Mouse (Mus musculus) bone marrow, adult 2 months (tissue): ENCODE data around the gene Vmp1. TPM values are rescaled to one million over a fixed set of nuclear protein-coding genes. Genes with fewer than 3 reads are reported as not detected.

Source experiments
- H3K27ac ChIP-seq: fragments of 200-500 bp; 2 replicates; pipeline ENCODE4 v1.5.1; 2012; ENCODE audit warnings: low read depth, mild to moderate bottlenecking, control low read depth, inconsistent platforms, low read length; ENCODE audit not compliant: control insufficient read depth, poor library complexity, insufficient read depth
- H3K4me1 ChIP-seq: fragments of 200-500 bp; 2 replicates; pipeline ENCODE4 v1.6.1; 2011; ENCODE audit warnings: low read length; ENCODE audit not compliant: control insufficient read depth, insufficient read depth
- H3K4me3 ChIP-seq: fragments of 200-500 bp; replicated peaks from 2 replicates; pipeline ENCODE3; 2011; ENCODE audit warnings: mild to moderate bottlenecking, low read depth, low read length, control low read depth; ENCODE audit not compliant: control insufficient read depth
- CTCF ChIP-seq: fragments of 200-500 bp; IDR thresholded peaks from 2 replicates; pipeline ENCODE4 v1.5.1; 2011; ENCODE audit warnings: low read length, control low read depth; ENCODE audit not compliant: control insufficient read depth, insufficient read depth
- POLR2A ChIP-seq: fragments of 200-500 bp; IDR thresholded peaks from 2 replicates; pipeline ENCODE4 v1.6.1; 2011; ENCODE audit warnings: low read depth, mild to moderate bottlenecking, control low read depth, low read length, borderline replicate concordance; ENCODE audit not compliant: control insufficient read depth
- WGBS: fragments of 180-500 bp; shearing (Covaris S2); methylation state at CpG from one replicate; pipeline ENCODE4 v1.1.7; 2018; 5-methylcytosine and 5-hydroxymethylcytosine counted together
- polyA plus RNA-seq: library from polyadenylated mRNA; stranded (reverse); fragments of >200 nt; gene quantifications from 2 replicates; pipeline ENCODE4 v1.2.4, GENCODE M21; 2011; ENCODE audit warnings: low replicate concordance; ENCODE audit not compliant: missing spikeins, insufficient read depth, insufficient read length

Vmp1 gene
- polyA plus RNA-seq, 1 experiment: 88.4 TPM

- H3K4me3 ChIP-seq: peak overlapping the region; percentile 75
- WGBS: 44% methylated on average over 7 of the region's 7 CpGs
- no peaks in the 10 kb centered on the region; the same call in 1 of the 2 replicates for H3K4me1 ChIP-seq
- no peak for TF ChIP-seq POLR2A
- no peak for TF ChIP-seq CTCF
- no peak overlapping the region; the same call in 1 of the 2 replicates for H3K27ac ChIP-seq
Measured at GRCm38 (mm10) chr11:86682861-86683260, 775 bp downstream of the Vmp1 start.

GRCm38 (mm10) chr11:86681423-86681822 is 2.2 kb downstream of the Vmp1 start:
- 70% methylated on average over 3 of the region's 3 CpGs for WGBS
- no peaks in the 10 kb centered on the region; the same call in 1 of the 2 replicates for H3K4me1 ChIP-seq
- no peak overlapping the region for H3K27ac ChIP-seq
- TF ChIP-seq POLR2A (no peak), CTCF (no peak)
- H3K4me3 ChIP-seq: no peak overlapping the region

- Histone ChIP-seq H3K27ac (no peak overlapping the region), H3K4me1 (no peaks in the 10 kb centered on the region; the same call in 1 of the 2 replicates)
- TF ChIP-seq CTCF (no peak), POLR2A (no peak)
Measured at GRCm38 (mm10) chr11:86680729-86681128, 2.9 kb downstream of the Vmp1 start.

DNA sequence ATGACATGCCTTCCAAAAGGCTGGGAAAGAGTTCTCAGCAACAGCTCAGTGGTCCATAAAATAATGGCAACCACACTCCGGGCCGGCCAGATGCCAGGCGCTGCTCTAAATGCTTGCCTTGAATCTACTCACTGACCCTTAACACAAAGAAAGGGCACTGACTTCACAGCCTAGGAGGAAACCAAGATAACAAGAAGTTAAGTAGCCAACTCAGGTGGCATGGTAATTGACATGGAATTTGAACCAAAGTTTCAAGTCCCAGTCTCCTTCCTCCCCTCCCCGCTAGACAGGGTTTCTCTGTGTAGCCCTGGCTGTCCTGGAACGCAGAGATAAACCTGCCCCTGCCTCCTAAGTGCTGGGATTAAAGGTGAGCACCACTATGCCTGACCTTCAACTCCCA is 4.7 kb downstream of the Vmp1 start:
- 92% methylated on average over 5 of the region's 5 CpGs for WGBS
- Histone ChIP-seq H3K27ac (no peak overlapping the region), H3K4me3 (no peak overlapping the region), H3K4me1 (no peaks in the 10 kb centered on the region)
- TF ChIP-seq CTCF (no peak), POLR2A (no peak)

More at GRCm38 (mm10) chr11:86680729-86681128, 2.9 kb downstream of the Vmp1 start:
- no peak overlapping the region for H3K4me3 ChIP-seq
- 92% methylated on average over 3 of the region's 3 CpGs for WGBS

DNA sequence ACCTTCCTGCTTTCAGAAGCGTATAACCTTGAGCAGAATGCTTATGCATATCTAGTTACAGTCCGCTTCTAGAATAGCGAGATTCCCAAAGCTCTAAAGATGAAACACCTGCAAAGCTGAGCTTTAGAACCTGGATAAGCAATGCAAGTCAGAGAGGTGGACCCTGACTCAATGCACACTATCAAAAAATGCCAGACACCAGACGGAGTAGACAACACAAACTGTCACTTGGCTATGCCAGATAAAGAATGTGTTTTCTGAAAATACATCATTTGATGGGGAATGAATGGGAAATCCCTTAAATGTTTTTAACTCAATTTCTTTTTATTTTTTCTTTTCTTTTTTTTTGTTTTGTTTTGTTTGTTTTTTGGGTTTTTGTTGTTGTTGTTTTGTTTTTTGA is 8.1 kb downstream of the Vmp1 start:
- no peaks in the 10 kb centered on the region for H3K4me1 ChIP-seq
- H3K27ac ChIP-seq: no peak overlapping the region

GRCm38 (mm10) chr11:86672772-86673171 is 10.9 kb downstream of the Vmp1 start:
- TF ChIP-seq POLR2A (no peak), CTCF (no peak)
- WGBS: 62% methylated on average over 3 of the region's 3 CpGs
- H3K4me3 ChIP-seq: no peak overlapping the region
- H3K4me1 ChIP-seq: peaks cover 2% of the 10 kb centered on the region
- H3K27ac ChIP-seq: no peak overlapping the region

More for the DNA sequence above, 8.1 kb downstream of the Vmp1 start:
- H3K4me3 ChIP-seq: no peak overlapping the region
- 67% methylated on average over 4 of the region's 4 CpGs for WGBS
- TF ChIP-seq CTCF: no peak
- TF ChIP-seq POLR2A: no peak

DNA sequence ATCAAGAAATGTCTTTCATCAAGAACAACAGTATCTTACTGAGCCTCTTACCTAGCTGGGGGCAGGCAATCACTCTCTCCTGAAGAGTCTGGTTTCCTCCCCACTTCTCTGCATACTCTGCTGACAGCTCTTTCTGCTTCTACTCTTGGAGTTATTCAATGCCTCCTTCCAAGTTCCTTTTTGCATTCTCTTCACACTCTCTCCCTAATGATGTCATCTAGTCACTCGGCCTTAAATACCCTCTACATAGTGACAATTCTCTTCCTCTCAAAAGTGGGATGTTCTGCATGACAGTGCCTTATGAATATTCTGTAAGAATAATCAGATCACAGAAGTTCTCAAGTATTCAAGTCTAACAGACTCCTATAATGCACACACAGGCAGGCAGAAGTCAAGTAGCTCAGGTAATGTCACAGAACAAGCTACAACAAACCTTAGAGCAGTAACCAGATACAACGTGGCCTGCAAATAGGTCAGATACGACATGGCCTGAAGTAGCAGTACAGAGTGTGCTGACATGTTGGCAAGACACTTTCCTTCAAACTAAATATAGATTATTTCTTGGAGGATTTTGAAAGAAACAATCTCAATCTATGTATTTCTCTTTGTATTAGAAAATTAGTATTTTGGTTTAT is 12.5 kb downstream of the Vmp1 start:
- H3K27ac ChIP-seq: no peak overlapping the region
- H3K4me3 ChIP-seq: no peak overlapping the region
- H3K4me1 ChIP-seq: peaks cover 2% of the 10 kb centered on the region
- TF ChIP-seq CTCF (no peak), POLR2A (no peak)
- WGBS: 66% methylated on average over 3 of the region's 3 CpGs

DNA sequence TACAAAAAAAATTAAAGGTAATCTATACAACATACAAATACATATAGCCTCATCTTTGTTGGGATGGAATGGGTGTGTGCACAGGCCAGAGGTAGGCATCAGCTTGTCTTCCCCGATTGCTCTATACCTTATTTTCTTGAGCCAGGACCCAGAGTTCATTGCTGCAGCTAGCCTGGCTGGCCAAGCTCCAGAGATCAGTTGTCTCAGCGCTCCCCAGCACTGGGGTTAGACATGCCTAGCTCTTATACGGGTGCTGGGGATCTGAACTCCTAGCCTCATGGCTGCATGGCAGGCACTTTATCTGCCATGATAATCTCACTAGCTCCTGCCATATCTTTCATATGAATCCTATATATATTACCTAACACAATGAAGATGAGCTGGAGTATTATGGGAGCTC is 15.5 kb downstream of the Vmp1 start:
- no peak overlapping the region for H3K4me3 ChIP-seq
- 58% methylated on average over 3 of the region's 3 CpGs for WGBS
- H3K27ac ChIP-seq: no peak overlapping the region
- TF ChIP-seq CTCF (no peak), POLR2A (no peak)
- H3K4me1 ChIP-seq: peaks cover 2% of the 10 kb centered on the region
